Mouse (Mus musculus) liver, postnatal 0 days (tissue): ENCODE measurements around the gene Elmo1.

Experiments
- CTCF ChIP-seq: sonication (generic); IDR thresholded peaks from 2 replicates; pipeline ENCODE4 v1.5.1; 2016; ENCODE audit warnings: antibody characterized with exemption, low read depth
- EP300 ChIP-seq: IDR thresholded peaks from 2 replicates; pipeline ENCODE4 v1.6.1; 2016; ENCODE audit warnings: antibody characterized with exemption, low read depth, mild to moderate bottlenecking

DNA sequence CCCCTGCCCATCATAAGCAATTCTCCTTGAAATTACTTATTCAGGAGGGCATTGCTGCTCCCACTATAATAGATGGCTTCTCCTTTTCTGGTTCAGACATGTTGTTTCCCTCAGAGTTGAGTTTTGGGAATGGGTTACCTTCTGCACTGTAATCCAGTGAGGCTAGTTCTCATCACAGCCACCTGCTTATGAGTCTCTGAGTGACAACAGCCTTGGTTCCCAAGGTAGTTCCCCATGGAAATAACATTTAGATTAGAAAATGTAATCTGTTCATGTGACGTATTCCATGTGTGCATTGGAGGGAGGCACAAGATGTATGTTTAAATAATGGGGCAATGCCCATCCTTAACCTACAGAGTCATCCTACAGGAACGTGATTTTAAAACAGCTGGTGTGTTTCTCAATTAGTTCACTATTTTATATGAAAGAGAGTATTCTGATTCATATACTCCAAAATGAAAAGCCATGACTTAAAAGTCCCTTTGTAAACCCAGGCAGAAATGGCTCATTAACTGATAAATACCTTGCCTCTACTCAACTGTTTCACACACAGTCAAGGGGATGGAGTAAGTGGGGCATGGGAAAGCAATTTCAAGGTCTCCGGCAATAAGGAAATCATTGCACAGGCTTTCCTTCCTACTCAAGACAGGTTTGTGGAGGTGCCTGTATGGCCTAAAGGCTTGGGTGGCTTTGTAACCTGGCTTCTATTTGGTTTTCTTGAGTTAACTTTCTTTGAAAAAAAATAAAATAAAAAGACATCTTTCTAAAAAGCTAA is 302.6 kb downstream of the Elmo1 start:
- TF ChIP-seq CTCF = no peak
- TF ChIP-seq EP300 = no peak
